Mouse (Mus musculus): ENCODE results near the gene Slc13a4.

DNA sequence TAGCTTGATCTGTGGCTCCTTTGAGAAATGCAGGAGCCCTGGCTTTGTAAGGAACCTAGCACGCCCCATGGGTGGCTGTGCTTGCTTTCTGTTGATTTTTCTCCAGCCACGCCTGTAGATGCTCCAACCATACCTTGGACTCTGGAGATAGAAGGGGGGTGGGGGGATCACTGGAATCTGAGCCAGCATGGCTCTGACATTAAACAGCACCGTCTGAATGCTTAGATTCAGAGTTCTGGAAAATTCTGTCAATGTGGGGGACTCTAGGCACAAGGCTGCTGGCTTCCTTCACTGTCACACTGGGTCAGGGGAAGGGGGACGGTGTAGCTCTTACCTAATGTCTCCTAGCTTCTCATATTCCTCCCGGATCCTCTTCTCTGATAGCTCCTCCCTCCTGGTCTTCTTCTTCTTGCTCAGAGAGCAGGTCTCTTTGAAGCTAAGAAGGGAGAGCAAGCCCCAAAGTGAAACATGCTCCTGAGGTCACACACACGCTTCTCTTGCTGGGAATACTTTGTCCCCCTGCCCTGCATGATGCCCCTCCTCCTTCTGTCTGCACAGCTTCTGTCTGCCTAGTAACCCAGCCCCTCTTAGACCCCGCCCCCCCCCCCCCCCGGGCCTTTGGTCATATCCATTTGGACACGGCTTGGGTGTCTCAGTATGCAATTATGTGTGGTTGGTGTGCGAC, 29.9 kb downstream of the Slc13a4 start:
- TF ChIP-seq CTCF (IDR thresholded peaks at IDR 0.05; ENCODE audit: insufficient read depth, low read length) (no peak), POLR2A (IDR thresholded peaks at IDR 0.05; ENCODE audit: borderline replicate concordance, extremely low read depth, low read depth, low read length) (no peak)

All from lung, adult 2 months (tissue).